Mouse (Mus musculus) heart, embryonic 16.5 days (tissue): ENCODE measurements at regions not wholly inside any gene's neighbourhood (a gene's known extent, or its start where the extent isn't known, plus 50 kb on each side); places are given as distances from the start of the nearest gene placed in this dataset.
A peak's percentile ranks its signal among the peaks of the same experiment; 100 is the strongest.

Experiments
- ATAC-seq: fragments of 200-750 bp; cut with Nextera tagmentation; replicated peaks from 2 replicates; pipeline ENCODE4 v1.8.0; 2017; ENCODE audit warnings: moderate number of reproducible peaks; ENCODE audit not compliant: insufficient read depth, low FRiP score; ENCODE audit errors: extremely low read depth
- H3K27ac ChIP-seq: fragments of 300-500 bp; sonication (generic); 2 replicates; pipeline ENCODE4 v1.5.1; 2014; ENCODE audit warnings: mild to moderate bottlenecking, low read length, control low read depth, moderate library complexity
- H3K27me3 ChIP-seq: fragments of 300-500 bp; sonication (generic); 2 replicates; pipeline ENCODE4 v1.6.1; 2014; ENCODE audit warnings: low read length, mixed read lengths; ENCODE audit not compliant: control insufficient read depth, insufficient read depth
- H3K36me3 ChIP-seq: fragments of 300-500 bp; sonication (generic); 2 replicates; pipeline ENCODE4 v1.6.1; 2014; ENCODE audit not compliant: control insufficient read depth, insufficient read depth
- H3K4me1 ChIP-seq: fragments of 300-500 bp; sonication (generic); 2 replicates; pipeline ENCODE4 v1.6.1; 2014; ENCODE audit warnings: low read length, mixed read lengths; ENCODE audit not compliant: control insufficient read depth, insufficient read depth
- H3K4me2 ChIP-seq: fragments of 300-500 bp; sonication (generic); 2 replicates; pipeline ENCODE4 v1.6.1; 2014; ENCODE audit warnings: low read depth, mild to moderate bottlenecking, control low read depth, low read length
- H3K4me3 ChIP-seq: fragments of 300-500 bp; sonication (generic); 2 replicates; pipeline ENCODE4 v1.5.1; 2014; ENCODE audit warnings: mild to moderate bottlenecking, control low read depth, low read length
- H3K9ac ChIP-seq: fragments of 300-500 bp; sonication (generic); 2 replicates; pipeline ENCODE4 v1.6.1; 2014; ENCODE audit warnings: low read length, control low read depth
- H3K9me3 ChIP-seq: fragments of 300-500 bp; sonication (generic); replicated peaks from 2 replicates; pipeline ENCODE4 v1.6.1; 2016; ENCODE audit warnings: low read length; ENCODE audit not compliant: control insufficient read depth
- WGBS: fragments of 180-500 bp; shearing (Covaris S2); extraction: QIAGEN DNeasy Blood & Tissue Kit; methylation state at CpG from one replicate; pipeline ENCODE4 v1.1.7; 2014; 5-methylcytosine and 5-hydroxymethylcytosine counted together

- H3K27me3 ChIP-seq: no peaks in the 10 kb centered on the region
- ATAC-seq: no peak
- H3K9me3 ChIP-seq: no peaks in the 10 kb centered on the region
- no peak overlapping the region for H3K9ac ChIP-seq
- no peaks in the 10 kb centered on the region for H3K36me3 ChIP-seq
- no peak overlapping the region for H3K4me2 ChIP-seq
- H3K4me3 ChIP-seq: no peak overlapping the region
- WGBS: 85% methylated on average over 5 of the region's 5 CpGs
- peaks cover 7% of the 10 kb centered on the region; the same call in 1 of the 2 replicates for H3K4me1 ChIP-seq
- 0 out of 2 replicates have a peak overlapping the region, but pooled peaks have one; percentile 10 for H3K27ac ChIP-seq
Observed at GRCm38 (mm10) chr10:68356521-68356920, 78.0 kb upstream of the Arid5b start.

DNA sequence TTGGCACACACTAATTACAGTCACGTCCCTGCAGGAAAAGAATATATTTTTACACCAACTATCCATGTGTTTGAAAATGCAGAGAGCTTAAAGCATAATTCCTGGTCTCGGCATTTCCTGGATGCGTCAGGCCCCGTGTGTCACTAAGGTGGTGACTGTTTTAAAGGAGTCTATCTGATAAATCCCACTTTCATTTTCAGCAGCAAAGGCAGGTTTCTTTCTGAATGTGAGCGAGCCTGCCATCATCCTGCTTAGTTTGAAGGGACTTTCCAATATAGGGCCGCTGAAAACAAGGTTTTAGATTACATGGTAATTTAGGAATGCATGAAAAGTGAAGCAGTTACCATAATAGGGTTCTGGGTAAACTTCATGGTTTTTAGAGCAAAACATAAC is 77.5 kb upstream of the Arid5b start:
- WGBS: 35% methylated on average over 6 of the region's 6 CpGs
- ATAC-seq: no peak
- H3K9ac ChIP-seq: no peak overlapping the region

GRCm38 (mm10) chr10:68355471-68356092 is 77.0 kb upstream of the Arid5b start:
- peak overlapping the region; percentile 58 for H3K27ac ChIP-seq
- no peaks in the 10 kb centered on the region for H3K9me3 ChIP-seq
- no peaks in the 10 kb centered on the region for H3K27me3 ChIP-seq
- H3K4me3 ChIP-seq: no peak overlapping the region
- H3K4me2 ChIP-seq: peak overlapping the region; percentile 39
- no peak for ATAC-seq
- no peaks in the 10 kb centered on the region for H3K36me3 ChIP-seq
- 47% methylated on average over 6 of the region's 6 CpGs for WGBS
- peaks cover 7% of the 10 kb centered on the region; the same call in 1 of the 2 replicates for H3K4me1 ChIP-seq
- H3K9ac ChIP-seq: peak overlapping the region; percentile 7; the same call in 1 of the 2 replicates

More for the DNA sequence above, 77.5 kb upstream of the Arid5b start:
- Histone ChIP-seq H3K4me3 (no peak overlapping the region), H3K4me2 (peak overlapping the region; percentile 39), H3K27ac (peak overlapping the region; percentile 58), H3K4me1 (peaks cover 7% of the 10 kb centered on the region; the same call in 1 of the 2 replicates), H3K36me3 (no peaks in the 10 kb centered on the region), H3K27me3 (no peaks in the 10 kb centered on the region), H3K9me3 (no peaks in the 10 kb centered on the region)

- Histone ChIP-seq H3K27ac (peak overlapping the region; percentile 48), H3K4me2 (no peak overlapping the region), H3K4me3 (no peak overlapping the region), H3K4me1 (peaks cover 7% of the 10 kb centered on the region; the same call in 1 of the 2 replicates), H3K27me3 (no peaks in the 10 kb centered on the region), H3K9me3 (no peaks in the 10 kb centered on the region), H3K9ac (no peak overlapping the region), H3K36me3 (no peaks in the 10 kb centered on the region)
- WGBS: 41% methylated on average over 7 of the region's 8 CpGs
- ATAC-seq: no peak; the same call in 1 of the 2 replicates
Observed at GRCm38 (mm10) chr10:68354335-68355231, 76.0 kb upstream of the Arid5b start.

- H3K4me1 ChIP-seq: peaks cover 7% of the 10 kb centered on the region; the same call in 1 of the 2 replicates
- H3K36me3 ChIP-seq: no peaks in the 10 kb centered on the region
- H3K9ac ChIP-seq: no peak overlapping the region
- 62% methylated on average over 18 of the region's 18 CpGs for WGBS
- H3K4me2 ChIP-seq: peak overlapping the region; percentile 16
- H3K4me3 ChIP-seq: no peak overlapping the region
- peak overlapping the region; percentile 35 for H3K27ac ChIP-seq
- ATAC-seq: no peak
- no peaks in the 10 kb centered on the region for H3K27me3 ChIP-seq
- H3K9me3 ChIP-seq: no peaks in the 10 kb centered on the region
Observed at GRCm38 (mm10) chr10:68353692-68354232, 75.2 kb upstream of the Arid5b start.

DNA sequence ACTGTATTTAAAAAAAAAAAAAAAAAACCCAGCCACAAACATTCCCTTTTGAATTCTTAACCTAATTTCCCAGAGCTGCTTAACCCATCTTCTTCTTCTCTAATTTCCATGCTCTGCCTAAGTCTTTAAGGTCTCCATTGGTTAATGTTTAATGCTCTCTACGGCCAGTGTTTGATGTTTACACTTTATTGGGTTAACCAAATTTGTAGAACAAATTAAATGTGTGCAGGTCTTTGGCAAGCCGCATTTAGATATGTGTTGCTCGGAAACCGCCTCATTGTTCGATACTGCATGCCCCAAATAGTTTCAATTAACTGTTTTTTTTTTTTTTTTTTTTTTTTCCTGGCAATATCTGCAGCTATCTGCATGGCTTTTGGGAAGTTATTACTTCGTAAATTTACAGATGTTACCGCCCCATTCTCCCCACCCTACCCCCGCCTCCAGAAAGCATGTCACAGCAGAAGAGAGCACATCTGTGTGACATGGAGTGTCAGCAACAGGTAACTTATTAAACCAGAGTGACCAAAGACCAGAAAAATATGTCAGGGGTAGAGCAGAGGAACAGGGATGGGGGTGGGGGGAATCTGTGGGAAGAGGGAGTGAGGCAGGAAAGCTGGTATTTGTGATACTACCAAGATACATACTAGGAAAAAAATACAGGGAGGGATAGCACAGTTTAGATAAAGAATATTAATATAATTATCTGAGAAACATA is 73.5 kb upstream of the Arid5b start:
- no peak for ATAC-seq
- H3K27me3 ChIP-seq: no peaks in the 10 kb centered on the region
- H3K27ac ChIP-seq: no peak overlapping the region

GRCm38 (mm10) chr10:68351441-68351840 is 72.9 kb upstream of the Arid5b start:
- 76% methylated on average over 5 of the region's 5 CpGs for WGBS
- H3K4me2 ChIP-seq: no peak overlapping the region
- no peak for ATAC-seq

More for the DNA sequence above, 73.5 kb upstream of the Arid5b start:
- Histone ChIP-seq H3K9ac (no peak overlapping the region), H3K9me3 (no peaks in the 10 kb centered on the region), H3K4me1 (peaks cover 10% of the 10 kb centered on the region), H3K36me3 (no peaks in the 10 kb centered on the region), H3K4me3 (no peak overlapping the region), H3K4me2 (no peak overlapping the region)
- WGBS: 84% methylated on average over 8 of the region's 8 CpGs

DNA sequence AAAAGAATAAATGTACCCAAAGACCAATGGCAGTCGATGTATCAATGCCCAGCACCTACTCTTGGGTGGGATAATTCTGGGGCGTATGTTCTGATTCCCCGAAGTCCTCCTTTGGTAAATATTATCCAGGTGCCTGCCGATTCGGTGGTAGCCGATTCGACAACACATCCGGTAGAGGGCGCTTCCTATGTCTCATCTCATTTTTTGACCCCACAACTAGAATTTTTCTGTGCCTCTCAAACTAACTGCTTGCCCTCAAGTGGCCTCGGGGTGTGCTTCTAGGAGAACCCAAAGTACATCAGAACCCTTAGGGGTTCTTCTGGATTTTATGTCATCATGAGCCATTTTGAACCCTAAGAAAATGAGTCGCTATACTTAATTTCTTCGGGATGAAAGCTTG is 72.3 kb upstream of the Arid5b start:
- no peaks in the 10 kb centered on the region for H3K36me3 ChIP-seq
- no peak for ATAC-seq
- 82% methylated on average over 12 of the region's 12 CpGs for WGBS
- H3K27ac ChIP-seq: no peak overlapping the region
- peaks cover 6% of the 10 kb centered on the region for H3K4me1 ChIP-seq
- H3K27me3 ChIP-seq: no peaks in the 10 kb centered on the region
- H3K4me3 ChIP-seq: no peak overlapping the region
- no peak overlapping the region for H3K4me2 ChIP-seq
- H3K9ac ChIP-seq: no peak overlapping the region
- no peaks in the 10 kb centered on the region for H3K9me3 ChIP-seq

More at GRCm38 (mm10) chr10:68351441-68351840, 72.9 kb upstream of the Arid5b start:
- Histone ChIP-seq H3K9ac (no peak overlapping the region), H3K36me3 (no peaks in the 10 kb centered on the region), H3K9me3 (no peaks in the 10 kb centered on the region), H3K27me3 (no peaks in the 10 kb centered on the region), H3K4me1 (peaks cover 10% of the 10 kb centered on the region), H3K27ac (no peak overlapping the region), H3K4me3 (no peak overlapping the region)
